Mouse (Mus musculus) C2C12 (cell line): ENCODE data around the gene Car9.
"Not testable (repeated sequence)": the region's sequence is repeated elsewhere in the genome, so short reads cannot be mapped to it uniquely, and the experiment has no call there.

Experiments used
- CEBPB ChIP-seq: IDR thresholded peaks from one replicate; pipeline ENCODE4 v1.6.1; 2011; ENCODE audit warnings: low read depth, mild to moderate bottlenecking, control low read depth, moderate library complexity
- CTCF ChIP-seq: IDR thresholded peaks from one replicate; pipeline ENCODE4 v1.5.1; 2011; ENCODE audit not compliant: control insufficient read depth, insufficient read depth, insufficient read length
- FOSL1 ChIP-seq: IDR thresholded peaks from one replicate; pipeline ENCODE4 v1.8.0; 2011; ENCODE audit warnings: mild to moderate bottlenecking, low read length; ENCODE audit not compliant: poor library complexity, insufficient read depth, severe bottlenecking
- MAX ChIP-seq: IDR thresholded peaks from one replicate; pipeline ENCODE4 v1.6.1; 2011; ENCODE audit warnings: mild to moderate bottlenecking, control low read depth
- MYOD1 ChIP-seq: IDR thresholded peaks from one replicate; pipeline ENCODE4 v1.6.1; 2011; ENCODE audit warnings: low read depth; ENCODE audit not compliant: control insufficient read depth, insufficient read length
- MYOG ChIP-seq: IDR thresholded peaks from one replicate; pipeline ENCODE4 v1.6.1; 2011; ENCODE audit not compliant: control insufficient read depth, insufficient read length; ENCODE audit errors: extremely low read depth
- USF1 ChIP-seq: IDR thresholded peaks from one replicate; pipeline ENCODE4 v1.6.1; 2011; ENCODE audit warnings: low read depth, mild to moderate bottlenecking, control low read depth, moderate library complexity

- TF ChIP-seq MYOG, CTCF, MAX, USF1, MYOD1, CEBPB, FOSL1: not testable (repeated sequence)
Measured at GRCm38 (mm10) chr4:43551854-43552253, 45.1 kb downstream of the Car9 start.
